In the genomic region with DNA sequence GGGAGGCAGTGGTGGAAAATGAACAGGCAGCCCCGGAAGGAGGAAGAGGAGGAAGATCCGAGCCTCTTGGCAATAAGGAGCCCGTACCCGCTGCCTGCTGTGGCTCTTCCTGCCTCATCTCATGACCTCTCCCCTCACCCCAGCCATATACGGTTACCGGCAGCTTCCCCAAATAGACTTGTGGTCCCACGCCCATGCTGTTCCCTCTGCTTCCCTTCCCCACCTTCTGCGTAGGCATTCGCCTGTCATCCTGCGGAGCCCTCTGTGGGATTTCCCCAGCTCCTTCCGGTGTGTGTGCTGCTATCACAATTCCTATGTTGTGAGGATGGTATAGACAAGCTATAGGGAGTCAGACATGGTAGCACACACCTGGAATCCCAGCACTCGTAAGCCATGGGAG, we compare ENCODE assay signal across 12 mouse cellular contexts. TPM values are rescaled to one million over a fixed set of nuclear protein-coding genes. Genes with fewer than 3 reads are reported as not detected.
DNase-seq lines count a peak whose midpoint lies in the region; ATAC-seq lines count a peak whose summit lies in the region.
"Had no signal": no experiment of that assay in that cellular context is flagged by ENCODE, and none has a peak within 500 bp of the region (broad histone marks: within the 10 kb centered on the region; RNA-seq: fewer than 3 reads in every experiment).

No protein-coding gene starts in this region.

- no peak for ATAC-seq in forebrain, embryonic 15.5 days (replicated peaks)
- ATAC-seq: forebrain, embryonic 14.5 days had no signal

- H3K9me3 ChIP-seq in forebrain, embryonic 15.5 days: no peaks in the 10 kb centered on the region

- DNase-seq in kidney, adult 9 months: peak; percentile 46
- DNase-seq in kidney, postnatal 14 days: no peak
- peak; percentile 26 for DNase-seq in gastrocnemius, postnatal 14 days
- peak; percentile 25 to 34 for DNase-seq in heart, postnatal 36 days
- DNase-seq in layer of hippocampus, adult 8-10 months (ENCODE audit: low spot score in 2 of 2): no peak
- no peak for DNase-seq in cerebellum, postnatal 25 days
- DNase-seq: cerebellum, adult 18-20 months; thymus, adult 2 months had no signal

- H3K9ac ChIP-seq in forebrain, embryonic 15.5 days (replicated peaks): no peak overlapping the region

- peak overlapping the region; percentile 52; the same call in 1 of the 2 replicates for H3K4me3 ChIP-seq in macrophage (ENCODE audit: inconsistent target)
- H3K4me3 ChIP-seq in forebrain, embryonic 15.5 days: no peak overlapping the region

- H3K4me2 ChIP-seq in forebrain, embryonic 15.5 days (replicated peaks): no peak overlapping the region

- intact Hi-C loops in gastrocnemius, postnatal 14 days (cut with DNase I; ENCODE audit: low total_unique reads): no loop called here
- intact Hi-C loops in heart, postnatal 36 days (cut with DNase I): loop anchor here (5.0 kb wide), 1 partner anchor 235 kb away; no protein-coding TSS in a partner anchor

- 9% methylated on average over 12 of the region's 12 CpGs for WGBS in macrophage (ENCODE audit: missing documents)
- 86% methylated on average over 12 of the region's 12 CpGs for whole genome bisulfite sequencing in forebrain, embryonic 15.5 days

- peak overlapping the region; percentile 91 for H3K27ac ChIP-seq in macrophage
- H3K27ac ChIP-seq in forebrain, embryonic 15.5 days (replicated peaks): no peak overlapping the region

- H3K4me1 ChIP-seq in forebrain, embryonic 15.5 days: peaks cover 13% of the 10 kb centered on the region; the same call in 1 of the 2 replicates

- H3K27me3 ChIP-seq in forebrain, embryonic 15.5 days: peaks cover 3% of the 10 kb centered on the region; the same call in 1 of the 2 replicates

- peaks cover 71% of the 10 kb centered on the region for H3K79me2 ChIP-seq in macrophage (ENCODE audit: inconsistent target)

- H3K36me3 ChIP-seq in macrophage (ENCODE audit: inconsistent target): peaks cover 37% of the 10 kb centered on the region
- H3K36me3 ChIP-seq in forebrain, embryonic 15.5 days: no peaks in the 10 kb centered on the region

RNA-seq across cellular contexts. Expression of gene Cfap97d1, which starts 2.2 kb away (rescaled TPM):
- not detected for total RNA-seq in gastrocnemius, postnatal 14 days (2021)
- not detected for total RNA-seq in heart, postnatal 36 days (2021)
- total RNA-seq in macrophage (2018; cell fraction: chromatin; rRNA removed): not detected
- total RNA-seq in macrophage (2018; cell fraction: cytosol; rRNA removed): not detected
- not detected for total RNA-seq in macrophage (2018; cell fraction: nucleus; rRNA removed)
- not detected in 3 replicates for polyA plus RNA-seq in macrophage (2018)
- total RNA-seq in layer of hippocampus, adult 8-10 months (2022): not detected
- polyA plus RNA-seq in forebrain, embryonic 15.5 days (2015; fragmentation: Nextera tagmentation; extraction: Ambion mirVana): not detected in 2 replicates
- polyA plus RNA-seq: forebrain, embryonic 14.5 days; lung, embryonic 16.5 days; thymus, adult 2 months had no signal

RNA-seq across cellular contexts. Expression of gene Dusp3, which starts 5.0 kb away (rescaled TPM):
- total RNA-seq in gastrocnemius, postnatal 14 days (2021): 100 to 1,000 TPM; 140 to 151 TPM
- 100 to 1,000 TPM; 113 to 123 TPM for total RNA-seq in heart, postnatal 36 days (2021)
- total RNA-seq in macrophage (2018; cell fraction: chromatin; rRNA removed): 100 to 1,000 TPM in 1 of 26 experiments, 10 to 100 TPM in 25; 17.5 to 100 (median 40.7) TPM
- total RNA-seq in macrophage (2018; cell fraction: cytosol; rRNA removed): 100 to 1,000 TPM in 13 of 26 experiments, 10 to 100 TPM in 13; 82.1 to 224 (median 125) TPM
- 100 to 1,000 TPM in 13 of 26 experiments, 10 to 100 TPM in 13; 44.6 to 157 (median 101) TPM for total RNA-seq in macrophage (2018; cell fraction: nucleus; rRNA removed)
- 119 to 143 TPM (median 138 TPM) in 3 replicates for polyA plus RNA-seq in macrophage (2018)
- 100 to 1,000 TPM; 151 to 190 (median 164) TPM for total RNA-seq in layer of hippocampus, adult 8-10 months (2022)
- polyA plus RNA-seq in forebrain, embryonic 15.5 days (2015; fragmentation: Nextera tagmentation; extraction: Ambion mirVana): 11.0 and 13.0 TPM in 2 replicates

RNA-seq across cellular contexts. Expression of gene Sost, which starts 15.0 kb away (rescaled TPM):
- not detected for total RNA-seq in gastrocnemius, postnatal 14 days (2021)
- total RNA-seq in heart, postnatal 36 days (2021): 1 to 10 TPM; 2.1 to 2.7 TPM
- total RNA-seq in macrophage (2018; cell fraction: chromatin; rRNA removed): not detected
- not detected for total RNA-seq in macrophage (2018; cell fraction: cytosol; rRNA removed)
- total RNA-seq in macrophage (2018; cell fraction: nucleus; rRNA removed): not detected
- polyA plus RNA-seq in macrophage (2018): not detected in 3 replicates
- total RNA-seq in layer of hippocampus, adult 8-10 months (2022): under 1 TPM in 1 of 4 experiments, not detected in 3; 0.22 TPM
- not detected in 2 replicates for polyA plus RNA-seq in forebrain, embryonic 15.5 days (2015; fragmentation: Nextera tagmentation; extraction: Ambion mirVana)
- polyA plus RNA-seq: forebrain, embryonic 14.5 days had no signal

RNA-seq across cellular contexts. Expression of gene Mpp3, which starts 46.4 kb away (rescaled TPM):
- 10 to 100 TPM; 40.6 to 47.1 TPM for total RNA-seq in gastrocnemius, postnatal 14 days (2021)
- 1 to 10 TPM; 1.7 to 1.9 TPM for total RNA-seq in heart, postnatal 36 days (2021)
- not detected for total RNA-seq in macrophage (2018; cell fraction: chromatin; rRNA removed)
- not detected for total RNA-seq in macrophage (2018; cell fraction: cytosol; rRNA removed)
- total RNA-seq in macrophage (2018; cell fraction: nucleus; rRNA removed): under 1 TPM in 1 of 26 experiments, not detected in 25; 0.30 TPM
- not detected in 3 replicates for polyA plus RNA-seq in macrophage (2018)
- total RNA-seq in layer of hippocampus, adult 8-10 months (2022): 100 to 1,000 TPM in 1 of 4 experiments, 10 to 100 TPM in 3; 88.8 to 102 (median 95.8) TPM
- 46.2 and 48.5 TPM in 2 replicates for polyA plus RNA-seq in forebrain, embryonic 15.5 days (2015; fragmentation: Nextera tagmentation; extraction: Ambion mirVana)

RNA-seq across cellular contexts. Expression of gene Cd300lg, which starts 59.5 kb away (rescaled TPM):
- total RNA-seq in gastrocnemius, postnatal 14 days (2021): 10 to 100 TPM; 20.2 to 28.6 TPM
- total RNA-seq in heart, postnatal 36 days (2021): 10 to 100 TPM; 68.3 to 69.5 TPM
- not detected for total RNA-seq in macrophage (2018; cell fraction: chromatin; rRNA removed)
- under 1 TPM in 18 of 26 experiments, not detected in 8; 0.04 to 0.53 (median 0.23) TPM for total RNA-seq in macrophage (2018; cell fraction: cytosol; rRNA removed)
- under 1 TPM in 6 of 26 experiments, not detected in 20; 0.20 to 0.64 (median 0.38) TPM for total RNA-seq in macrophage (2018; cell fraction: nucleus; rRNA removed)
- polyA plus RNA-seq in macrophage (2018): 0.19 to 0.50 TPM (median 0.22 TPM) in 3 replicates
- total RNA-seq in layer of hippocampus, adult 8-10 months (2022): not detected
- 0.11 and 0.34 TPM in 2 replicates for polyA plus RNA-seq in forebrain, embryonic 15.5 days (2015; fragmentation: Nextera tagmentation; extraction: Ambion mirVana)
- polyA plus RNA-seq: forebrain, embryonic 14.5 days had no signal

Comparison
In these comparisons a context has a peak if more than half of its experiments do, and no peak if none do; other contexts are left out.
1. DNase-seq: peak in kidney, adult 9 months (single experiment), gastrocnemius, postnatal 14 days (single experiment) and heart, postnatal 36 days (2 of 2); none in kidney, postnatal 14 days (single experiment), layer of hippocampus, adult 8-10 months (0 of 2) and cerebellum, postnatal 25 days (0 of 2).